ENCODE assay signal across 16 mouse cellular contexts in the genomic region with DNA sequence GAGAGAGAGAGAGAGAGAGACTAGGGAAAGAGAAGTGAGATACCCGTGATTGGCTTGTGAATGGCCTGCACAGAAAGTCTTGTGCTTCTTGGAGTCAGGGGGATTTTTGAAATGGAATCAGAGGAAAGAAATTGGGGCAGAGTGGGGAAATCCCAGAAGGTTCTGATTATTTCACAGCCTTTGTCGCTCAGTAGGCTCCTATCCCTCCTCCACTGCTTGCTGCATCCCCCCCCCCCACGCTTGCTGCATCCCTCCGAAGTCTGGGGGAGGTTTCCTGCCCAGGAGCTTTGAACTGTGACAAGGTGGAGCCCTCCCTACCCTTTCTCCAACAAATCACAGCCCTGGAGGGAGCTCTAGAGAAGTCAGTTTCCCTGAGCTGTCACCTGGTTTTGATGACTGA. TPM values are rescaled to one million over a fixed set of nuclear protein-coding genes. Genes with fewer than 3 reads are reported as not detected.
DNase-seq lines count a peak whose midpoint lies in the region; ATAC-seq and TF ChIP-seq lines count a peak whose summit lies in the region.
"Had no signal": no experiment of that assay in that cellular context is flagged by ENCODE, and none has a peak within 500 bp of the region (broad histone marks: within the 10 kb centered on the region; RNA-seq: fewer than 3 reads in every experiment).

No protein-coding gene starts in this region.

- no peak overlapping the region for H3K4me2 ChIP-seq in forebrain, embryonic 16.5 days (ENCODE audit: low read length)
- no peak overlapping the region for H3K4me2 ChIP-seq in forebrain, embryonic 11.5 days (ENCODE audit: low read depth, low read length, severe bottlenecking)
- H3K4me2 ChIP-seq in kidney, postnatal 0 days (ENCODE audit: low read length), result no peak overlapping the region
- no peak overlapping the region for H3K4me2 ChIP-seq in limb, embryonic 13.5 days (replicated peaks)
- H3K4me2 ChIP-seq: hindbrain, embryonic 13.5 days; midbrain, embryonic 12.5 days had no signal

- no peaks in the 10 kb centered on the region for H3K27me3 ChIP-seq in forebrain, embryonic 16.5 days (replicated peaks; ENCODE audit: control insufficient read depth, insufficient read depth, low read length)
- no peaks in the 10 kb centered on the region for H3K27me3 ChIP-seq in forebrain, embryonic 11.5 days (ENCODE audit: control insufficient read depth, insufficient read depth, low read length)
- H3K27me3 ChIP-seq in kidney, postnatal 0 days (ENCODE audit: insufficient read depth, low read length), result no peaks in the 10 kb centered on the region
- no peaks in the 10 kb centered on the region for H3K27me3 ChIP-seq in kidney, adult 2 months (replicated peaks; ENCODE audit: control insufficient read depth, insufficient read depth, low read length)
- no peaks in the 10 kb centered on the region for H3K27me3 ChIP-seq in limb, embryonic 13.5 days
- H3K27me3 ChIP-seq: hindbrain, embryonic 13.5 days; midbrain, embryonic 12.5 days had no signal

- WGBS in forebrain, embryonic 16.5 days, result 50% methylated on average over 4 of the region's 4 CpGs
- 43% methylated on average over 4 of the region's 4 CpGs for WGBS in forebrain, embryonic 11.5 days
- 17% methylated on average over 4 of the region's 4 CpGs for WGBS in kidney, postnatal 0 days
- WGBS in kidney, adult 2 months, result 58% methylated on average over 4 of the region's 4 CpGs
- WGBS in limb, embryonic 13.5 days, result 25% methylated on average over 4 of the region's 4 CpGs

- H3K27ac ChIP-seq in forebrain, embryonic 16.5 days (ENCODE audit: low read length), result no peak overlapping the region
- H3K27ac ChIP-seq in forebrain, embryonic 11.5 days (ENCODE audit: low read depth, low read length), result no peak overlapping the region
- no peak overlapping the region for H3K27ac ChIP-seq in kidney, postnatal 0 days
- no peak overlapping the region for H3K27ac ChIP-seq in kidney, adult 2 months (ENCODE audit: insufficient read depth, low read depth, low read length)
- no peak overlapping the region for H3K27ac ChIP-seq in limb, embryonic 13.5 days
- H3K27ac ChIP-seq: midbrain, embryonic 12.5 days had no signal

- H3K4me1 ChIP-seq in forebrain, embryonic 16.5 days (replicated peaks; ENCODE audit: control insufficient read depth, insufficient read depth, low read length), result no peaks in the 10 kb centered on the region
- H3K4me1 ChIP-seq in forebrain, embryonic 11.5 days (replicated peaks; ENCODE audit: control insufficient read depth, insufficient read depth, low read length), result no peaks in the 10 kb centered on the region
- no peaks in the 10 kb centered on the region for H3K4me1 ChIP-seq in kidney, postnatal 0 days (replicated peaks; ENCODE audit: insufficient read depth, low read length)
- no peaks in the 10 kb centered on the region for H3K4me1 ChIP-seq in kidney, adult 2 months (ENCODE audit: control insufficient read depth, insufficient read depth, low read length)
- H3K4me1 ChIP-seq in limb, embryonic 13.5 days, result peaks cover 5% of the 10 kb centered on the region; the same call in 1 of the 2 replicates
- H3K4me1 ChIP-seq: hindbrain, embryonic 13.5 days; midbrain, embryonic 12.5 days had no signal

- no peak for DNase-seq in forebrain, embryonic 11.5 days (ENCODE audit: low spot score)
- peak; percentile 67 for DNase-seq in kidney, postnatal 0 days (ENCODE audit: low spot score)
- DNase-seq in kidney, adult 2 months, result no peak
- peak; percentile 9 for DNase-seq in embryo, embryonic 9.5 days (ENCODE audit: extremely low spot score)
- no peak for DNase-seq in frontal cortex, postnatal 25 days (ENCODE audit: low spot score in 2 of 2)
- DNase-seq in ovary, postnatal 14 days (ENCODE audit: low spot score), result no peak
- DNase-seq: cerebellum, adult 11 months; cerebellum, postnatal 25 days; lung, postnatal 36 days; thymus, adult 18-20 months had no signal

- no peak overlapping the region for H3K9ac ChIP-seq in forebrain, embryonic 16.5 days (replicated peaks; ENCODE audit: low read depth, low read length)
- no peak overlapping the region for H3K9ac ChIP-seq in forebrain, embryonic 11.5 days (ENCODE audit: low read length)
- H3K9ac ChIP-seq in kidney, postnatal 0 days (ENCODE audit: low read depth, low read length), result no peak overlapping the region
- no peak overlapping the region for H3K9ac ChIP-seq in limb, embryonic 13.5 days
- H3K9ac ChIP-seq: hindbrain, embryonic 13.5 days; midbrain, embryonic 12.5 days had no signal

- TF ChIP-seq CTCF in kidney, postnatal 0 days (IDR thresholded peaks at IDR 0.05; ENCODE audit: low read depth), result no peak
- TF ChIP-seq CTCF in kidney, adult 2 months (conservative IDR thresholded peaks at IDR 0.05; ENCODE audit: insufficient read depth, insufficient read length, low read depth, low read length), result no peak

- TF ChIP-seq POLR2A in kidney, adult 2 months (IDR thresholded peaks at IDR 0.05; ENCODE audit: low read depth, low read length), result no peak

- no peaks in the 10 kb centered on the region for H3K9me3 ChIP-seq in forebrain, embryonic 16.5 days (ENCODE audit: control insufficient read depth, low read length)
- H3K9me3 ChIP-seq in forebrain, embryonic 11.5 days (ENCODE audit: control insufficient read depth, low read length), result no peaks in the 10 kb centered on the region
- no peaks in the 10 kb centered on the region for H3K9me3 ChIP-seq in kidney, postnatal 0 days (replicated peaks; ENCODE audit: low read length)
- no peaks in the 10 kb centered on the region for H3K9me3 ChIP-seq in limb, embryonic 13.5 days
- H3K9me3 ChIP-seq: hindbrain, embryonic 13.5 days; midbrain, embryonic 12.5 days had no signal

- H3K4me3 ChIP-seq in forebrain, embryonic 16.5 days (replicated peaks; ENCODE audit: low read length), result no peak overlapping the region
- no peak overlapping the region for H3K4me3 ChIP-seq in forebrain, embryonic 11.5 days (ENCODE audit: low read depth, low read length)
- H3K4me3 ChIP-seq in kidney, postnatal 0 days (replicated peaks; ENCODE audit: low read depth, low read length), result no peak overlapping the region
- no peak overlapping the region for H3K4me3 ChIP-seq in kidney, adult 2 months (ENCODE audit: insufficient read depth, low read depth, low read length)
- no peak overlapping the region for H3K4me3 ChIP-seq in limb, embryonic 13.5 days
- H3K4me3 ChIP-seq: hindbrain, embryonic 13.5 days; midbrain, embryonic 12.5 days had no signal

- H3K36me3 ChIP-seq in forebrain, embryonic 16.5 days (ENCODE audit: control insufficient read depth, insufficient read depth), result no peaks in the 10 kb centered on the region
- H3K36me3 ChIP-seq in forebrain, embryonic 11.5 days (ENCODE audit: control insufficient read depth, insufficient read depth, low read length), result no peaks in the 10 kb centered on the region
- H3K36me3 ChIP-seq in kidney, postnatal 0 days (ENCODE audit: insufficient read depth, low read length), result no peaks in the 10 kb centered on the region
- H3K36me3 ChIP-seq in kidney, adult 2 months (ENCODE audit: control insufficient read depth, insufficient read depth, low read length), result no peaks in the 10 kb centered on the region
- no peaks in the 10 kb centered on the region for H3K36me3 ChIP-seq in limb, embryonic 13.5 days
- H3K36me3 ChIP-seq: hindbrain, embryonic 13.5 days; midbrain, embryonic 12.5 days had no signal

- peak; percentile 64 for ATAC-seq in forebrain, embryonic 16.5 days
- ATAC-seq in forebrain, embryonic 11.5 days (replicated peaks; ENCODE audit: low FRiP score), result no peak
- no peak; the same call in 1 of the 2 replicates for ATAC-seq in kidney, postnatal 0 days (replicated peaks; ENCODE audit: low FRiP score, low read depth)
- ATAC-seq in limb, embryonic 13.5 days (ENCODE audit: low FRiP score, low read depth), result 0 out of 2 replicates have a peak, but pooled peaks have one; percentile 48
- ATAC-seq: forebrain, embryonic 14.5 days; intestine, embryonic 16.5 days had no signal

RNA-seq across cellular contexts. Expression of a gene that starts 10.8 kb away (rescaled TPM):
- 0.56 and 0.86 TPM in 2 replicates for polyA plus RNA-seq in forebrain, embryonic 16.5 days (2015; fragmentation: Nextera tagmentation; extraction: Ambion mirVana)
- polyA plus RNA-seq in forebrain, embryonic 11.5 days (2014; fragmentation: Nextera tagmentation; extraction: Ambion mirVana), result 0.72 and 0.73 TPM in 2 replicates
- 0.98 and 1.2 TPM in 2 replicates for polyA plus RNA-seq in kidney, postnatal 0 days (2015; fragmentation: Nextera tagmentation; extraction: Ambion mirVana)
- polyA plus RNA-seq in kidney, adult 2 months (2012; rRNA removed), result 3.1 and 4.3 TPM in 2 replicates
- 0.52 and 0.56 TPM in 2 replicates for polyA plus RNA-seq in limb, embryonic 13.5 days (2015; fragmentation: Nextera tagmentation; extraction: Ambion mirVana)

Comparison
In these comparisons a context has a peak if more than half of its experiments do, and no peak if none do; other contexts are left out.
1. ATAC-seq: peak in forebrain, embryonic 16.5 days (single experiment) and limb, embryonic 13.5 days (single experiment); none in forebrain, embryonic 11.5 days (single experiment) and kidney, postnatal 0 days (single experiment).
2. DNase-seq: peak in kidney, postnatal 0 days (single experiment) and embryo, embryonic 9.5 days (single experiment); none in forebrain, embryonic 11.5 days (single experiment), kidney, adult 2 months (single experiment), frontal cortex, postnatal 25 days (0 of 2) and ovary, postnatal 14 days (single experiment).